Mouse (Mus musculus): ENCODE measurements at regions not wholly inside any gene's neighbourhood (a gene's known extent, or its start where the extent isn't known, plus 50 kb on each side); places are given as distances from the start of the nearest gene placed in this dataset.

DNA sequence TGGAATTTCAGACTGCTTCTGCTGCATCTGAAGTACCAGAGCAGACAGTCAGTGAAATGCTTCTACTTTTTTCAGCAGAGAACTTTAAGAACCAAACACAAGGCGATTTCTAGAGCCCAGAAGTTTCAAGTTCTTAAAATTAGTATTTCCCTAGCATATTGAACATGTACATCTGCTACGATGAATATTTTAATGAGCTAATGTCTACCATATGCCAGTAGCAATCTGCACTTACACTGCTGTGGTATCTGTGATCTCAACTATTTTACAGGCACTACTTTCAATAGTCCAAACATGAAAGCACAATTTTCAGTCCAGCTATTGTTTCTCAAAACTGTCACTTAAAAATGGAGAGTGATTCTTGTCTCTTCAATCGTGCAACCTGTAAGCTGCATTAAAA is 339.9 kb upstream of the Smc2 start:
- no peak overlapping the region for H3K4me3 ChIP-seq
- no peak for DNase-seq (ENCODE audit: extremely low spot score in 1 of 2, low spot score in 2 of 2)
- no peak for TF ChIP-seq CTCF (IDR thresholded peaks at IDR 0.05)
- intact Hi-C loops (cut with DNase I), result no loop called here
- no peak overlapping the region for H3K27ac ChIP-seq

DNA sequence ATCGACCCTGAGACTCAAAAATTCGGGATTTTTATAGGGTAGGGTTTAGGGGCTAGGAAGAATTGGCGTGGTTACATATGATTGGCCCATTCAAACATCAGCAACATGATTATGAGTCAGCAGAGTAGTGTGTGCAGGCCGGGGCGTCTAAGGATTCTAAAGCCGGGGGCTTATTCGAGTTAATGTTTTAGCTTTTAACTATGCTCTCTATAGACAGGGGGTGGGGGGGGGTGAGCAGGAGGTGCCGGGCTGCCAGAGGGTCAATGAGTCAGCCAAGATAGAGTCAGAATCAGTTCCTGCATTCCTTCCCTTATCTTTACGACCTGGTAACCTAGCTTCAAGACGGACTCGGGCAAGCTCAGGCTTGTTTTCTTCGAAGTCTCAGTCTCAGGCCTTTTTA is 333.2 kb upstream of the Smc2 start:
- H3K27ac ChIP-seq, result no peak overlapping the region
- no peak for DNase-seq (ENCODE audit: extremely low spot score in 1 of 2, low spot score in 2 of 2)
- H3K4me3 ChIP-seq, result no peak overlapping the region
- intact Hi-C loops (cut with DNase I), result no loop called here
- no peak for TF ChIP-seq CTCF (IDR thresholded peaks at IDR 0.05)

DNA sequence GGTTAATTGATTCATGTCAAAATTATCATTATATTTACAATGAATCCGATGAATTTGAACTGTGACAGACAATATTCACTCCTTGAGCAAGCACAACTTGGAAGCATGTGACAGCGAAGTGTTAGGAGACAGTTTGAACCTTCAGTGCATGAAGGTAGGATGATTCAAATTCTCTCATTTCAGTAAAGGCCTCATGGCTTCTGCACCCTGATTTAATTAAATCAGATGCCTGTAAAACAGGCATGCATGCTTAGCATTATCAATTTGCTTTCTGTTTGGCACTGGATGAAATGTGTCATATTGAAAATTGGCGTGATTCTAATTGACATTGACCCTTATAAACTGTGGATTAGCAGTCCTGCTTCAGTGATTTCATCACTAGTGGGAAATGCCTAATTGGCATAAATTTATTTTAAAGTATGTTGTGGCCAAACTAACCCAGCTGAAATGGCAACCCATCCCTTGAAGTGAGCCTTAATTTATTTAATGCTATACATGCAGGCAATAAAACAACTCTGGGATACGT is 321.2 kb upstream of the Smc2 start:
- no peak for TF ChIP-seq CTCF (IDR thresholded peaks at IDR 0.05)
- H3K27ac ChIP-seq, result no peak overlapping the region
- no peak for DNase-seq (ENCODE audit: extremely low spot score in 1 of 2, low spot score in 2 of 2)
- intact Hi-C loops (cut with DNase I), result no loop called here
- no peak overlapping the region for H3K4me3 ChIP-seq

DNA sequence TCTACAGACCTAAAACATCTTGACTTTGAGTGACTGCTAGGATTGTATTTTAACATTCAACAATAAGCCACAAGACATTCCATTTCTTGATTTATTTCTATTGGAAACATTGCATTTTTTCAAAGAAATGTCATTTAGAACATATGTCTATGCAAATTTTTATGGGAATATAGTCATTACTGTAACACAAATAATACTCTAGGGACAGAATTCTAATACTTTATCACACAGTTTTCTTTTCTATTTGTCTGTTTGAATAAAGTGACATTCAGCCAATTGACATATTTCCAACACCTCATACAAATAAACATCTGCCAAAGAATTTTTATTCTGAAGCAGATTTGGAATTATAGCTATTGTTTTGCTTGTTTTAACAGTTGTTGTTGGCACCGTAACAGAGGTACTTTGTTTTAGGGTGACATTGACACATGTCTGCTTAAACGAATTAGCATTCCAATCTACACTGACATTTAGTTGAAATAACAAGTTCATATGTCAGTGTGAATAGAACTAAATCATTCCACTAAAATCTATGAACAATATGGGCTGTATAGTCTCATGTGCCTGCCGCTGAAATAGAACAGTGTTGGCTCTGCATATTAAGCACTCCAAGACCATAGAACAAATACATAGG is 320.5 kb upstream of the Smc2 start:
- DNase-seq (ENCODE audit: extremely low spot score in 1 of 2, low spot score in 2 of 2), result no peak
- no peak overlapping the region for H3K4me3 ChIP-seq
- H3K27ac ChIP-seq, result no peak overlapping the region
- TF ChIP-seq CTCF (IDR thresholded peaks at IDR 0.05), result no peak
- intact Hi-C loops (cut with DNase I), result no loop called here

DNA sequence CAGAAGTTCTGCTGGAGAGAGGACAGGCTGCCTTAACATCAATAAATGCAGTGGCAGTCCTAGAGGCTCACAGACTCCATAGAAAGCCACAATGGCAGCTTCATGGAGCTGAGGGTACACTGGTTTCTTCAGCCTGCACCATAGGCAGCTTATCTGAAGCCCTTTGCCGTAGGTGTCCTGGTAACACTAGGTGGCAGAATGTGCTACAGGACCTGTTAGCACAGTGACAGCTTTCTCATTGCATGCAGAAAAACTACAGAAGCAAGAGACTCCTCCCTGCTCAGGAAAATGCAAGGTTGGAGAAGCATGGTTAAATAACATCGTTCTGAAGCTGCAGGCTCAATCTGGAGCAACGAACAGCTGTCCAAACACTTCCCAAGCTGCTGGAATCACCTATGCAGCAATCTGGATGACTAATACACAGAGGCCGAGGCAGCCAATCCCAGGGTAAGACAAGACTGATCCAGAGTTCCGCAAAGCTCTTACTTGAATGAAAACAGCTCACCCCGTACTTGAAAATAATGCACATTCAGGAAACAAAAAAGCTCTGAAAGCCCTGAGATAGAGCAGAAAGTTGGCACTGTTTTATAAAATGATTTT is 286.4 kb upstream of the Smc2 start:
- TF ChIP-seq CTCF (IDR thresholded peaks at IDR 0.05), result peak; percentile 42
- DNase-seq (ENCODE audit: extremely low spot score in 1 of 2, low spot score in 2 of 2), result no peak
- no peak overlapping the region for H3K27ac ChIP-seq
- intact Hi-C loops (cut with DNase I), result loop anchor here (5.0 kb wide), 1 partner anchor 575 kb away; no protein-coding TSS in a partner anchor
- no peak overlapping the region for H3K4me3 ChIP-seq

DNA sequence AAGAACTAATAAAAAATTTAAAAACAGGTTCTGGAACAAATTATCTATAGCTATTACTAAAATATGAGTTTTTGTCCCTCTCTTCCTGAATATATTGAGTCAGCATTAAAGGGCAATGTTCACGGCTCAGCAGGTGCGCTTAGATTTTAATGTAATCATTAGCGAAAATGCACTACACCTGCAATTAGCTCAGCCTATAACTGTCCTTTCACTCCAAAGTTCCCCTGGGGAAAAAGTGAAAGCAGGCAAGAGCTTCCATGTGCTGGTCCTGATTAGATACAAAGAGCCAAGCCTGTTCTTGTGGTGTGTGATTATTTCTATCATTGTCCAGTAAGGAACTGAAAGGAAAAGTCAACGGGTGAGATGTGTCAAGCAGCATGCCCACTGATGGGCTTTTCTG is 262.8 kb upstream of the Smc2 start:
- TF ChIP-seq CTCF (IDR thresholded peaks at IDR 0.05), result no peak

DNA sequence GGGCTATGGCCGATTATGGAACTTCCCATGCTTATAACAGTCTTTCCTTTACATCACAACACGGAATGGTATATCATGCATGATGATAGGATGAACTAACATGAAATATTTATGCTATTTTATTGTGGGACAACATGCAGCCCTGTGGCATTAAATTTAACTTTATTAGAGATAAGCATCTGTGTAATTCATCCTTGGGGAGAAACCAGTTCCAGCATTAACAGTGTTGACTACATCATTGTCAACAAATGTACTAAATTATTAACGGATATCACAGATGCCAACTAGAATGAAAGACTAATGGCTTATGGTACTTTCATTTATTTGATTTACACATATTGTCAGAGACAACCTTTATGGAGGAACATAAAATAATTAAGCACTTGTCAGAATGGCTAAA is 241.3 kb upstream of the Smc2 start:
- Histone ChIP-seq H3K27ac (no peak overlapping the region), H3K4me3 (no peak overlapping the region)
- intact Hi-C loops (cut with DNase I), result no loop called here
- no peak for DNase-seq (ENCODE audit: extremely low spot score in 1 of 2, low spot score in 2 of 2)
- TF ChIP-seq CTCF (IDR thresholded peaks at IDR 0.05), result no peak

More for the DNA sequence above, 262.8 kb upstream of the Smc2 start:
- no peak overlapping the region for H3K4me3 ChIP-seq
- intact Hi-C loops (cut with DNase I), result no loop called here
- no peak overlapping the region for H3K27ac ChIP-seq
- no peak for DNase-seq (ENCODE audit: extremely low spot score in 1 of 2, low spot score in 2 of 2)

DNA sequence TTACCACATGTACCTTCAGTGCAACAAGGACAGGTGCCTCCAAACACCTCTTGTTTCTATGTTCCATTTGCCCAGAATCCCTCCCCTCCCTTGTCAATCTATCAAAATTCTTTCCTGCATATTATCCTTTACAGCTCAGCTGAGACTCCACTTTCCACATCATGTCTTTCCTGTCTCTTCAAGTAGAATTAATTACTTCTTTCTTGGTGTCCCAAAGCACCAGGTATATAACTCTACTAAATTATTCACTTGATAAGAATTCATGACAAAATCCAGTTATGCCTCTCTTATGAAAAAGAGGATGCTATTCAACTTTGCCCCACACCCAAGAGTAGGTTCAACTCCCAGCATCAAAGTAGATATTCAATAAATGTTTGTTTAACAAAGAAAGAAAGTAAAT is 228.4 kb upstream of the Smc2 start:
- no peak for DNase-seq (ENCODE audit: extremely low spot score in 1 of 2, low spot score in 2 of 2)
- no peak overlapping the region for H3K4me3 ChIP-seq
- intact Hi-C loops (cut with DNase I), result no loop called here
- no peak overlapping the region for H3K27ac ChIP-seq
- TF ChIP-seq CTCF (IDR thresholded peaks at IDR 0.05), result no peak

DNA sequence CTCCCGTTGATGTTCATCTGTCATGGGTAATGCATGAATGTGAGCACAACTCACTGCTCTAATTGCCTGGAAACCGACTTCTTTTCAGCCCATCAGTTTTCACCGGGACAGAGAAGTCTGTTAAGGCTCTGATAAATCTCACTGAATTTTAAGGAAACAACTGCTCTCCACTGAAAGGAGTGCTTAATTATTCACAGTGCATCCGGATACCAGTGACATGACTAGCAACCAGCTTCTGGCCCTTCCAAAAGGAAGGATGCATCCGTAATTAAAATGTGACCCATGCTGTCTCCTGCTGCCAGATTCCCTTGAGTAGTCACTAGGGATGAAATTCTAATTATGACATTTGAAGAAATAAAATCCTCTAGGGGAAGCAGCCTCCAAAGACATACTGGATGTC is 228.0 kb upstream of the Smc2 start:
- no peak for DNase-seq (ENCODE audit: extremely low spot score in 1 of 2, low spot score in 2 of 2)
- intact Hi-C loops (cut with DNase I), result no loop called here
- no peak overlapping the region for H3K4me3 ChIP-seq
- H3K27ac ChIP-seq, result no peak overlapping the region
- no peak for TF ChIP-seq CTCF (IDR thresholded peaks at IDR 0.05)

DNA sequence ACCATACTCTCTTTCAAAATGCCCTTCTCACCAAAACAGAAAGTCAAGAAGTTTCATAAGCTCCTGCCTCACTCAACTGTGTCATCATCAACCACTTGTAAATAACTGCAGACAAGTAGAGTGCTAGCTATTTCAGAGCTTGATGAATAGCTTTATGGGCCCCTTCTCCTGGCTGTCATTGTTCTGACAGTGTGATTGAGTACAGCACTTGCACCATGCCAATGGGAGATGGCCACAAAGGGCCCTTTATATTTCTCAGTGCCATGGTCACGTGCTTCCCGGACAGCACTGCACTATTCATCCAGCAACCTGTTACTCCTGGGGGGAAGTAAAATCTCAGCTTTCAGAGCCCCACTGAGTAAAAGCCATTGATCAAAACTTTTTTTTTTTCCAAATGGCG is 225.7 kb upstream of the Smc2 start:
- intact Hi-C loops (cut with DNase I), result no loop called here

More for the DNA sequence above, 225.7 kb upstream of the Smc2 start:
- no peak for TF ChIP-seq CTCF (IDR thresholded peaks at IDR 0.05)
- no peak for DNase-seq (ENCODE audit: extremely low spot score in 1 of 2, low spot score in 2 of 2)
- no peak overlapping the region for H3K4me3 ChIP-seq
- H3K27ac ChIP-seq, result no peak overlapping the region
